Mouse (Mus musculus): ENCODE results near the gene Nubpl.

The Nubpl gene

GRCm38 (mm10) chr12:52328488-52328887 is 231.0 kb downstream of the Nubpl start:
- no peak for DNase-seq (ENCODE audit: low spot score)

GRCm38 (mm10) chr12:52335142-52335765 is 237.7 kb downstream of the Nubpl start:
- no peak for DNase-seq (ENCODE audit: low spot score)

GRCm38 (mm10) chr12:52338136-52338753 is 240.7 kb downstream of the Nubpl start:
- DNase-seq (ENCODE audit: low spot score): no peak

- no peak for DNase-seq (ENCODE audit: low spot score)
Measured at GRCm38 (mm10) chr12:52346611-52347010, 249.1 kb downstream of the Nubpl start.

- DNase-seq (ENCODE audit: low spot score): no peak
Measured at GRCm38 (mm10) chr12:52350276-52350675, 252.7 kb downstream of the Nubpl start.

GRCm38 (mm10) chr12:52359484-52359883 is 261.9 kb downstream of the Nubpl start:
- DNase-seq (ENCODE audit: low spot score): no peak

- DNase-seq (ENCODE audit: low spot score): no peak
Measured at GRCm38 (mm10) chr12:52360136-52360535, 262.6 kb downstream of the Nubpl start.

GRCm38 (mm10) chr12:52361198-52361597 is 263.7 kb downstream of the Nubpl start:
- DNase-seq (ENCODE audit: low spot score): no peak

All from left cerebral cortex, adult 11 months (tissue).